Mouse (Mus musculus): Measurements from ENCODE around the gene Gm15155. TPM values are rescaled to one million over a fixed set of nuclear protein-coding genes. Genes with fewer than 3 reads are reported as not detected.

Gm15155 gene
- polyA plus RNA-seq (2017; shearing (Covaris generic)): not detected

DNA sequence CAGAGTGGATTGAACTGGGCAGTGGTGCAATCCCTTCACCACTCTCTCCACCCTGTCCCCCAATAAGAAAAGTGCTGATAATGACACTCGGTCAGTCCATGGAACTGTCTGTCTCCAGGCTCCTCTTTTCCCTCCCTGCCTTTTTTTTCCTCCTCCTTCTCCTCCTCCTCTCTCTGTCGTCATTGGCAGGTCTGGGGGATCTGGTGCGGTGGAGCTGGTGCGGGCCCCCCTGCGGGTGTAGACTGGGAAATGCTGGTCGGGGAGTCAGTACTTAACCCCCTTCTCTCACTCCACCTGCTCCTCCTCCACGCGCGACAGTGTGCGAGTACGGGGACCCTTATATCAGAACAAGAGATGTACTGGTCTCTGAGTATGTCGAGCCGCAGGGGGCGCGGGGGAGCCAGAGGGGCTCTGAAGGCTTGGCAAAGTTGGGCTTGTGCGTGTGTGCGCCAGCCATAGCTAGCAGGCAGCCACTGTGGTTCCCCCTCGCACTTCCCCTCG lies at the start of gene Gm15155:
Gm15155 (plus strand) TSS at position 401 of the 501 bp plus-strand sequence.

DNA sequence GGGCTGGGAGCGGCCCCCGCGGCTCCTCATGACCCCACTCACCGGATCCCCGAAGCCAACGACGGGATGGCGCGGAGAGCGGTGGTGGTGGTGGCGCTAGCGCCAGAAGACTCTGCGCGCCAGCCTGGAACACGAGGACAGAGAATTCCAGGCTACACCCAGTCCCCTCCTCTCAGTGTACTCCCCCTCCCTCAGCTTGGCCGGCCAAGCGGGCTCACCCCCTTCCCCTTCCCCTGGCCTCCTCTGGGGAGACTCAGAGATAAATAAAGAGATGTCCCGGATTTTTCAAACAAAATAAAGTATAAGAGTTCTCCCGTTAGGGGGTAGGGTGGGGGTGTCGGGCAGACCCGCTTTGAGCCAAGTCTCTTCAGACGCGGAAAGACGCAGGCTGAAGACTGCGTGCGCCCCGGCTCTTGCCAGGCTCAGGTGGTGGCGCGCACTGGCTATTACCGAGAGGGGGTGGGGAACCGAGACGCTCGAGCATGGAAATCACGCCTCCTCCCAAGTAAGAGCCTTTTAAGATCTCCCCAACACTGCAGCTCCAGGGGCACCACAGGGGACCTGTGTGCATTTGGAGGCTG lies 750 bp upstream of the Gm15155 start, which contains the start of gene Ptchd1:
Ptchd1 (minus strand) TSS at position 114 of the 581 bp plus-strand sequence.

Other genes starting within 250 kb of the Gm15155 start
- not detected for gene Ptchd1, start 927 bp upstream of the Gm15155 start, polyA plus RNA-seq (2017; shearing (Covaris generic))